Mouse (Mus musculus): ENCODE results near the gene Stub1. TPM values are rescaled to one million over a fixed set of nuclear protein-coding genes. Genes with fewer than 3 reads are reported as not detected.
A peak's percentile ranks its signal among the peaks of the same experiment; 100 is the strongest.

Gene Stub1
- polyA plus RNA-seq, 1 experiment from 2014 or later: 353 TPM

GRCm38 (mm10) chr17:25786781-25787504 lies 46.3 kb downstream of the Stub1 start:
- no peak overlapping the region for H3K9ac ChIP-seq (ENCODE audit: low read length)
- H3K4me1 ChIP-seq (ENCODE audit: control insufficient read depth, insufficient read depth, low read length): peaks cover 27% of the 10 kb centered on the region
- DNase-seq (ENCODE audit: low spot score) (no peak), ATAC-seq (ENCODE audit: insufficient number of reproducible peaks, low FRiP score, low TSS enrichment, low read depth) (no peak)
- H3K27me3 ChIP-seq (ENCODE audit: control insufficient read depth, insufficient read depth, low read length): no peaks in the 10 kb centered on the region
- no peak overlapping the region for H3K4me3 ChIP-seq (ENCODE audit: low read depth, low read length)
- H3K36me3 ChIP-seq (ENCODE audit: control insufficient read depth, insufficient read depth, low read length): peaks cover 27% of the 10 kb centered on the region
- WGBS: 92% methylated on average over 9 of the region's 9 CpGs
- no peaks in the 10 kb centered on the region for H3K9me3 ChIP-seq (ENCODE audit: control insufficient read depth, low read length)
- no peak overlapping the region; the same call in 1 of the 2 replicates for H3K4me2 ChIP-seq (ENCODE audit: low read depth, severe bottlenecking)
- no peak overlapping the region for H3K27ac ChIP-seq (replicated peaks; ENCODE audit: low read depth, low read length)

- H3K4me2 ChIP-seq (ENCODE audit: low read depth, severe bottlenecking): peak within 1 kb of the TSS; percentile 85
- H3K27ac ChIP-seq (replicated peaks; ENCODE audit: low read depth, low read length): peak within 1 kb of the TSS; percentile 87
- peaks cover 29% of the 10 kb centered on the region for H3K36me3 ChIP-seq (ENCODE audit: control insufficient read depth, insufficient read depth, low read length)
- H3K27me3 ChIP-seq (ENCODE audit: control insufficient read depth, insufficient read depth, low read length): no peaks in the 10 kb centered on the region
- H3K4me1 ChIP-seq (ENCODE audit: control insufficient read depth, insufficient read depth, low read length): peaks cover 24% of the 10 kb centered on the region
- peak within 1 kb of the TSS; percentile 64 for H3K9ac ChIP-seq (ENCODE audit: low read length)
- ATAC-seq (ENCODE audit: insufficient number of reproducible peaks, low FRiP score, low TSS enrichment, low read depth): no peak
- no peaks in the 10 kb centered on the region for H3K9me3 ChIP-seq (ENCODE audit: control insufficient read depth, low read length)
- no peak for DNase-seq (ENCODE audit: low spot score)
- H3K4me3 ChIP-seq (ENCODE audit: low read depth, low read length): peak within 1 kb of the TSS; percentile 76
- WGBS: 86% methylated on average over 3 of the region's 3 CpGs
Measured at GRCm38 (mm10) chr17:25786280-25786679, 46.9 kb downstream of the Stub1 start, which contains the start of gene Ccdc78. Gene Ccdc78 (plus strand): TSS chr17:25786580.

- H3K9me3 ChIP-seq (ENCODE audit: control insufficient read depth, low read length): no peaks in the 10 kb centered on the region
- H3K4me3 ChIP-seq (ENCODE audit: low read depth, low read length): peak within 1 kb of the TSS; percentile 76
- H3K9ac ChIP-seq (ENCODE audit: low read length): peak within 1 kb of the TSS; percentile 64
- ATAC-seq (ENCODE audit: insufficient number of reproducible peaks, low FRiP score, low TSS enrichment, low read depth) (peak; percentile 76), DNase-seq (ENCODE audit: low spot score) (peak; percentile 99)
- H3K4me1 ChIP-seq (ENCODE audit: control insufficient read depth, insufficient read depth, low read length): peaks cover 22% of the 10 kb centered on the region
- peaks cover 32% of the 10 kb centered on the region for H3K36me3 ChIP-seq (ENCODE audit: control insufficient read depth, insufficient read depth, low read length)
- WGBS: under 1% methylated on average over 23 of the region's 23 CpGs
- no peaks in the 10 kb centered on the region for H3K27me3 ChIP-seq (ENCODE audit: control insufficient read depth, insufficient read depth, low read length)
- peak within 1 kb of the TSS; percentile 85 for H3K4me2 ChIP-seq (ENCODE audit: low read depth, severe bottlenecking)
- peak within 1 kb of the TSS; percentile 87 for H3K27ac ChIP-seq (replicated peaks; ENCODE audit: low read depth, low read length)
Measured at GRCm38 (mm10) chr17:25785281-25785745, 47.9 kb downstream of the Stub1 start, which contains the start of gene Haghl. Gene Haghl (minus strand): TSS chr17:25785673.

- Histone ChIP-seq H3K27ac (replicated peaks; ENCODE audit: low read depth, low read length) (peak overlapping the region; percentile 30; the same call in 1 of the 2 replicates), H3K4me3 (ENCODE audit: low read depth, low read length) (peak overlapping the region; percentile 76), H3K27me3 (ENCODE audit: control insufficient read depth, insufficient read depth, low read length) (no peaks in the 10 kb centered on the region), H3K36me3 (ENCODE audit: control insufficient read depth, insufficient read depth, low read length) (peaks cover 29% of the 10 kb centered on the region), H3K9me3 (ENCODE audit: control insufficient read depth, low read length) (no peaks in the 10 kb centered on the region), H3K4me1 (ENCODE audit: control insufficient read depth, insufficient read depth, low read length) (peaks cover 22% of the 10 kb centered on the region), H3K9ac (ENCODE audit: low read length) (peak overlapping the region; percentile 64), H3K4me2 (ENCODE audit: low read depth, severe bottlenecking) (peak overlapping the region; percentile 85)
- ATAC-seq (ENCODE audit: insufficient number of reproducible peaks, low FRiP score, low TSS enrichment, low read depth) (no peak; the same call in 1 of the 2 replicates), DNase-seq (ENCODE audit: low spot score) (no peak)
- 82% methylated on average over 15 of the region's 15 CpGs for WGBS
Measured at GRCm38 (mm10) chr17:25783861-25784574, 49.2 kb downstream of the Stub1 start.

GRCm38 (mm10) chr17:25783086-25783485 lies 50.1 kb downstream of the Stub1 start:
- H3K9ac ChIP-seq (ENCODE audit: low read length): peak overlapping the region; percentile 17; the same call in 1 of the 2 replicates
- ATAC-seq (ENCODE audit: insufficient number of reproducible peaks, low FRiP score, low TSS enrichment, low read depth) (no peak), DNase-seq (ENCODE audit: low spot score) (no peak)
- no peak overlapping the region for H3K27ac ChIP-seq (replicated peaks; ENCODE audit: low read depth, low read length)
- peaks cover 22% of the 10 kb centered on the region for H3K4me1 ChIP-seq (ENCODE audit: control insufficient read depth, insufficient read depth, low read length)
- 86% methylated on average over 7 of the region's 7 CpGs for WGBS
- H3K36me3 ChIP-seq (ENCODE audit: control insufficient read depth, insufficient read depth, low read length): peaks cover 26% of the 10 kb centered on the region
- H3K27me3 ChIP-seq (ENCODE audit: control insufficient read depth, insufficient read depth, low read length): no peaks in the 10 kb centered on the region
- H3K9me3 ChIP-seq (ENCODE audit: control insufficient read depth, low read length): no peaks in the 10 kb centered on the region
- H3K4me2 ChIP-seq (ENCODE audit: low read depth, severe bottlenecking): no peak overlapping the region
- no peak overlapping the region for H3K4me3 ChIP-seq (ENCODE audit: low read depth, low read length)

GRCm38 (mm10) chr17:25781339-25781738 lies 51.9 kb downstream of the Stub1 start:
- ATAC-seq (ENCODE audit: insufficient number of reproducible peaks, low FRiP score, low TSS enrichment, low read depth): no peak
- H3K27me3 ChIP-seq (ENCODE audit: control insufficient read depth, insufficient read depth, low read length): no peaks in the 10 kb centered on the region
- WGBS: 73% methylated on average over 6 of the region's 6 CpGs
- H3K9ac ChIP-seq (ENCODE audit: low read length): no peak overlapping the region
- H3K36me3 ChIP-seq (ENCODE audit: control insufficient read depth, insufficient read depth, low read length): peaks cover 20% of the 10 kb centered on the region
- no peak overlapping the region for H3K27ac ChIP-seq (replicated peaks; ENCODE audit: low read depth, low read length)
- DNase-seq (ENCODE audit: low spot score): no peak
- H3K4me1 ChIP-seq (ENCODE audit: control insufficient read depth, insufficient read depth, low read length): peaks cover 22% of the 10 kb centered on the region
- no peak overlapping the region for H3K4me3 ChIP-seq (ENCODE audit: low read depth, low read length)
- H3K4me2 ChIP-seq (ENCODE audit: low read depth, severe bottlenecking): no peak overlapping the region
- no peaks in the 10 kb centered on the region for H3K9me3 ChIP-seq (ENCODE audit: control insufficient read depth, low read length)

Small RNA genes within 50 kb of the gene (microRNA-seq; reads per million reads assigned to microRNA genes)
- gene Mir3082 (not detected), gene Mir6966 (not detected)

Other genes with a start within 250 kb of the Stub1 start
- 3.2 and 9.7 TPM in 2 replicates for gene Gng13, start 116.2 kb downstream of the Stub1 start, polyA plus RNA-seq (2014; fragmentation: Nextera tagmentation; extraction: Ambion mirVana)
- 29.1 and 31.5 TPM in 2 replicates for gene Chtf18, start 106.0 kb downstream of the Stub1 start, polyA plus RNA-seq (2014; fragmentation: Nextera tagmentation; extraction: Ambion mirVana)
- gene Rpusd1, start 105.7 kb downstream of the Stub1 start, polyA plus RNA-seq (2014; fragmentation: Nextera tagmentation; extraction: Ambion mirVana): 20.4 and 23.4 TPM in 2 replicates
- gene Mslnl, start 97.4 kb downstream of the Stub1 start, polyA plus RNA-seq (2014; fragmentation: Nextera tagmentation; extraction: Ambion mirVana): not detected in 2 replicates
- 0.14 and 0.24 TPM in 2 replicates for gene Msln, start 79.0 kb downstream of the Stub1 start, polyA plus RNA-seq (2014; fragmentation: Nextera tagmentation; extraction: Ambion mirVana)
- gene Narfl, start 59.6 kb downstream of the Stub1 start, polyA plus RNA-seq (2014; fragmentation: Nextera tagmentation; extraction: Ambion mirVana): 21.8 and 23.6 TPM in 2 replicates
- 62.7 and 68.0 TPM in 2 replicates for gene Haghl, start 47.7 kb downstream of the Stub1 start, polyA plus RNA-seq (2014; fragmentation: Nextera tagmentation; extraction: Ambion mirVana)
- 0.11 and 0.16 TPM in 2 replicates for gene Ccdc78, start 46.8 kb downstream of the Stub1 start, polyA plus RNA-seq (2014; fragmentation: Nextera tagmentation; extraction: Ambion mirVana)
- 52.3 and 53.4 TPM in 2 replicates for gene Fam173a, start 40.5 kb downstream of the Stub1 start, polyA plus RNA-seq (2014; fragmentation: Nextera tagmentation; extraction: Ambion mirVana)
- 0.29 TPM in 1 of 2 replicates, not detected in the other for gene AC134908.4, start 37.7 kb downstream of the Stub1 start, polyA plus RNA-seq (2014; fragmentation: Nextera tagmentation; extraction: Ambion mirVana)
- 13.3 and 15.0 TPM in 2 replicates for gene Metrn, start 36.3 kb downstream of the Stub1 start, polyA plus RNA-seq (2014; fragmentation: Nextera tagmentation; extraction: Ambion mirVana)
- gene Fbxl16, start 24.3 kb downstream of the Stub1 start, polyA plus RNA-seq (2014; fragmentation: Nextera tagmentation; extraction: Ambion mirVana): 1.4 and 1.5 TPM in 2 replicates
- gene Wdr24, start 9.8 kb downstream of the Stub1 start, polyA plus RNA-seq (2014; fragmentation: Nextera tagmentation; extraction: Ambion mirVana): 27.7 and 27.9 TPM in 2 replicates
- gene Jmjd8, start 4.5 kb downstream of the Stub1 start, polyA plus RNA-seq (2014; fragmentation: Nextera tagmentation; extraction: Ambion mirVana): 45.5 and 55.0 TPM in 2 replicates
- gene Rhbdl1, start 3.9 kb upstream of the Stub1 start, polyA plus RNA-seq (2014; fragmentation: Nextera tagmentation; extraction: Ambion mirVana): 1.2 TPM in 2 replicates
- 0.77 and 0.95 TPM in 2 replicates for gene Gm20683, start 8.4 kb upstream of the Stub1 start, polyA plus RNA-seq (2014; fragmentation: Nextera tagmentation; extraction: Ambion mirVana)
- 9.4 and 10.7 TPM in 2 replicates for gene Rhot2, start 11.4 kb upstream of the Stub1 start, polyA plus RNA-seq (2014; fragmentation: Nextera tagmentation; extraction: Ambion mirVana)
- 19.3 and 22.4 TPM in 2 replicates for gene Wdr90, start 28.1 kb upstream of the Stub1 start, polyA plus RNA-seq (2014; fragmentation: Nextera tagmentation; extraction: Ambion mirVana)
- 7.8 and 10.7 TPM in 2 replicates for gene Mcrip2, start 35.4 kb upstream of the Stub1 start, polyA plus RNA-seq (2014; fragmentation: Nextera tagmentation; extraction: Ambion mirVana)
- gene Mettl26, start 41.7 kb upstream of the Stub1 start, polyA plus RNA-seq (2014; fragmentation: Nextera tagmentation; extraction: Ambion mirVana): 55.9 and 60.9 TPM in 2 replicates
- 0.68 and 0.75 TPM in 2 replicates for gene Wfikkn1, start 47.5 kb upstream of the Stub1 start, polyA plus RNA-seq (2014; fragmentation: Nextera tagmentation; extraction: Ambion mirVana)
- gene Rab40c, start 86.3 kb upstream of the Stub1 start, polyA plus RNA-seq (2014; fragmentation: Nextera tagmentation; extraction: Ambion mirVana): 19.2 and 19.7 TPM in 2 replicates
- gene Pigq, start 111.5 kb upstream of the Stub1 start, polyA plus RNA-seq (2014; fragmentation: Nextera tagmentation; extraction: Ambion mirVana): 50.9 and 52.8 TPM in 2 replicates
- gene Nhlrc4, start 111.6 kb upstream of the Stub1 start, polyA plus RNA-seq (2014; fragmentation: Nextera tagmentation; extraction: Ambion mirVana): 0.27 TPM in 1 of 2 replicates, not detected in the other
- 0.18 and 0.33 TPM in 2 replicates for gene A930017K11Rik, start 119.2 kb upstream of the Stub1 start, polyA plus RNA-seq (2014; fragmentation: Nextera tagmentation; extraction: Ambion mirVana)
- 23.8 and 25.7 TPM in 2 replicates for gene Capn15, start 152.4 kb upstream of the Stub1 start, polyA plus RNA-seq (2014; fragmentation: Nextera tagmentation; extraction: Ambion mirVana)
- 15.9 and 17.4 TPM in 2 replicates for gene Rab11fip3, start 236.2 kb upstream of the Stub1 start, polyA plus RNA-seq (2014; fragmentation: Nextera tagmentation; extraction: Ambion mirVana)

All from limb, embryonic 11.5 days (tissue).